Mouse (Mus musculus) stomach, embryonic 16.5 days (tissue): ENCODE measurements at regions not wholly inside any gene's neighbourhood (a gene's known extent, or its start where the extent isn't known, plus 50 kb on each side); places are given as distances from the start of the nearest gene placed in this dataset.
A peak's percentile ranks its signal among the peaks of the same experiment; 100 is the strongest.

Experiments
- ATAC-seq: fragments of 200-750 bp; cut with Nextera tagmentation; 2 replicates; pipeline ENCODE4 v1.8.0; 2017; ENCODE audit warnings: moderate number of reproducible peaks, moderate TSS enrichment; ENCODE audit not compliant: insufficient read depth, low FRiP score
- H3K27ac ChIP-seq: fragments of 300-500 bp; sonication (generic); 2 replicates; pipeline ENCODE4 v1.5.1; 2014; ENCODE audit warnings: low read length
- H3K27me3 ChIP-seq: fragments of 300-500 bp; sonication (generic); 2 replicates; pipeline ENCODE4 v1.6.1; 2014; ENCODE audit warnings: low read length, control low read depth, mixed read lengths; ENCODE audit not compliant: control insufficient read depth, insufficient read depth
- H3K36me3 ChIP-seq: fragments of 300-500 bp; sonication (generic); 2 replicates; pipeline ENCODE4 v1.6.1; 2014; ENCODE audit warnings: low read length; ENCODE audit not compliant: control insufficient read depth, insufficient read depth
- H3K4me1 ChIP-seq: fragments of 300-500 bp; sonication (generic); 2 replicates; pipeline ENCODE4 v1.6.1; 2014; ENCODE audit warnings: low read length, control low read depth, mixed read lengths; ENCODE audit not compliant: control insufficient read depth, insufficient read depth
- H3K4me2 ChIP-seq: fragments of 300-500 bp; sonication (generic); 2 replicates; pipeline ENCODE4 v1.6.1; 2014; ENCODE audit warnings: low read depth, low read length, mixed read lengths
- H3K4me3 ChIP-seq: fragments of 300-500 bp; sonication (generic); replicated peaks from 2 replicates; pipeline ENCODE4 v1.5.1; 2014; ENCODE audit warnings: mild to moderate bottlenecking, low read length
- H3K9ac ChIP-seq: fragments of 300-500 bp; sonication (generic); 2 replicates; pipeline ENCODE4 v1.6.1; 2014; ENCODE audit warnings: low read length
- H3K9me3 ChIP-seq: fragments of 300-500 bp; sonication (generic); replicated peaks from 2 replicates; pipeline ENCODE4 v1.6.1; 2016; ENCODE audit warnings: low read length, control low read depth; ENCODE audit not compliant: control insufficient read depth
- WGBS: fragments of 180-500 bp; shearing (Covaris S2); extraction: QIAGEN DNeasy Blood & Tissue Kit; methylation state at CpG from one replicate; pipeline ENCODE4 v1.1.7; 2014; 5-methylcytosine and 5-hydroxymethylcytosine counted together

DNA sequence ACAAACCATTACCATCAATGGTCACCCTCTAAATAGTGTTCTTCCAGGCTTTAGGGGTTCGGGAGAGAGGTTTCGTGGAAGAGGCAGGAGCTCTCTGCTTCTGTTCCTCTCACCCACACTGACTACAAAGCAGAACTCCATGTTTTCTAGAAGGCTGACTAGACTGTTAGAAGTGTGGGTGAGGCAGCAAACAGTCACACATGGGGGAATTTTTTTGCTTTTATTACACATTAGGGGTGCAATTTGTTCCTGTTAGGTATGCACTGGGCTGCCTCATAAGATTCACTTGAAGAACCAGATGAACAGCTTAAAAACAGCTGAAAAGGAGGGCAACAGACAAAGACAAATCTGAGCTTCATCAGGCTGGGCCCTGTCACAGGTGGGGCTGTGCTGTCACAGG is 124.5 kb upstream of the Syt13 start:
- 87% methylated on average over 2 of the region's 2 CpGs for WGBS
- Histone ChIP-seq H3K4me3 (no peak overlapping the region), H3K27me3 (no peaks in the 10 kb centered on the region), H3K9ac (no peak overlapping the region), H3K9me3 (no peaks in the 10 kb centered on the region), H3K36me3 (no peaks in the 10 kb centered on the region), H3K4me2 (no peak overlapping the region), H3K27ac (no peak overlapping the region), H3K4me1 (no peaks in the 10 kb centered on the region)
- no peak for ATAC-seq

DNA sequence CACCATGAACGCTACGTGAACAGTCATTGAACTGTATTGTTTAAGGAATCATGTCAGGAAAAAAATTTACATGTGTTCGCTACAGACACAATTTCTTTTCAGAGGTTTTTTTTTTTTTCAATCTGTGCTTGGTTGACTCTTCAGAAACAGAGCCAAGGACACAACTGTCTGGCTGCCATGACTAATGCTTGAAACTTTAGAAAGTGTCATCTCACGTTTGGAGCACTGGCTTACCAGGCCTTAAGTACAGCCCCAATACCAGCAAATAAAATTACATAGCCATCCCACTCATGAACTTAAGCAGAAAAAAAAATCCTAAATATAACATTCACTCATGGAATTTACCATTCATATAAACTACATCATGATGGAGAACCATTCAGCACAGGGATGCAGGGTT is 115.1 kb upstream of the Syt13 start:
- 68% methylated on average over 4 of the region's 4 CpGs for WGBS
- Histone ChIP-seq H3K27ac (no peak overlapping the region), H3K36me3 (no peaks in the 10 kb centered on the region), H3K4me3 (no peak overlapping the region), H3K4me2 (no peak overlapping the region), H3K9ac (no peak overlapping the region), H3K4me1 (no peaks in the 10 kb centered on the region), H3K9me3 (no peaks in the 10 kb centered on the region), H3K27me3 (no peaks in the 10 kb centered on the region)
- no peak for ATAC-seq

GRCm38 (mm10) chr2:92800667-92801066 is 114.2 kb upstream of the Syt13 start:
- H3K4me1 ChIP-seq = no peaks in the 10 kb centered on the region
- no peak overlapping the region for H3K9ac ChIP-seq
- no peak overlapping the region for H3K4me2 ChIP-seq
- no peaks in the 10 kb centered on the region for H3K36me3 ChIP-seq
- no peaks in the 10 kb centered on the region for H3K9me3 ChIP-seq
- no peak for ATAC-seq
- 61% methylated on average over 5 of the region's 5 CpGs for WGBS
- H3K4me3 ChIP-seq = no peak overlapping the region
- no peaks in the 10 kb centered on the region for H3K27me3 ChIP-seq
- no peak overlapping the region for H3K27ac ChIP-seq

DNA sequence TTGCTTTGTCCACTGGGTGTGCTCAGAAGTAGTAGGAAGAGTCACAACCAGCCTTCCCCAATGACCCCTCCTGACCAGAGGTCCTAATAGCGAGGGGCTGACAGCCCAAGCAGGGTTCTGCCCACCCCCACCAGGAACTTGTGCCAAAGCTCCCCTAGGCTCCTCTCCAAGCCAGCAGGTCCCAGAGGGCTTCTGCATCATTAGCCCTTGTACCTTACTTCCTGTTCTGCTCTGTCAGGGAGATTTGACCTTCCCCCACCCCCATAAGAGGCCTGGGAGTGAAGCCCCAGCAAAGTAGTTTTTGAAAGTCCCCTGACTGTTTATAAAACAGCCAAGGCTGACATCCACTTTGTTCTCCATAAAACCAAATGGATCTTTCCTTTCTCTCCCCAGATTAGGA is 110.0 kb upstream of the Syt13 start:
- no peak overlapping the region for H3K9ac ChIP-seq
- H3K4me3 ChIP-seq = no peak overlapping the region
- H3K36me3 ChIP-seq = no peaks in the 10 kb centered on the region
- no peaks in the 10 kb centered on the region for H3K9me3 ChIP-seq
- no peak overlapping the region for H3K27ac ChIP-seq
- WGBS = 73% methylated on average over 1 of the region's 1 CpGs
- H3K27me3 ChIP-seq = no peaks in the 10 kb centered on the region
- peak; percentile 25; the same call in 1 of the 2 replicates for ATAC-seq
- H3K4me1 ChIP-seq = 0 out of 2 replicates have a peak, but pooled peaks cover 3% of the 10 kb centered on the region
- no peak overlapping the region for H3K4me2 ChIP-seq

- Histone ChIP-seq H3K36me3 (no peaks in the 10 kb centered on the region), H3K4me3 (no peak overlapping the region), H3K9me3 (no peaks in the 10 kb centered on the region), H3K27me3 (no peaks in the 10 kb centered on the region), H3K4me2 (no peak overlapping the region), H3K27ac (no peak overlapping the region), H3K4me1 (0 out of 2 replicates have a peak, but pooled peaks cover 3% of the 10 kb centered on the region), H3K9ac (no peak overlapping the region)
- no peak for ATAC-seq
- WGBS = 36% methylated on average over 4 of the region's 4 CpGs
Measured at GRCm38 (mm10) chr2:92805761-92806160, 109.1 kb upstream of the Syt13 start.

- H3K36me3 ChIP-seq = no peaks in the 10 kb centered on the region
- H3K27me3 ChIP-seq = no peaks in the 10 kb centered on the region
- no peak for ATAC-seq
- H3K27ac ChIP-seq = no peak overlapping the region
- no peak overlapping the region for H3K9ac ChIP-seq
- H3K4me2 ChIP-seq = no peak overlapping the region
- 16% methylated on average over 7 of the region's 7 CpGs for WGBS
- 0 out of 2 replicates have a peak, but pooled peaks cover 3% of the 10 kb centered on the region for H3K4me1 ChIP-seq
- no peak overlapping the region for H3K4me3 ChIP-seq
- no peaks in the 10 kb centered on the region for H3K9me3 ChIP-seq
Measured at GRCm38 (mm10) chr2:92806481-92807195, 108.3 kb upstream of the Syt13 start.

DNA sequence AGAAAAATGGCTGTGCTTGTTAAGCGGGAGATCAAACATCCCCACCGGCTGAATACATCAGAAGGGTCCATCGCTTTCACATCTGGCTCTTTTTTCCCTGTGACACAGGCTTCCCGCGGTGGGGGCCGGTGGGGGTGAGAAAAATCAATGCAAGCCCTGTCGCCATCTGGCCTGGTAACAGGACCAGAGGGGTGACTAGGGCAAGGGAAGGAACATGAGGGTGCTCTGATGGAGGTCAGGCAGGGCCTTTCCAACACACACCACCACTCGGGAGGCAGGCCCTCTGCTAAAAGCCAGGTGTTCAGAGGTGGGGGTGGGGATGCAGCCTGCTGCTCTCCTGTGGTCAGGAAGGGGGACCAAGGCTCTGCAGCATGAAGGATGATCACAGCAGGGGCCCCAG is 107.5 kb upstream of the Syt13 start:
- 0 out of 2 replicates have a peak, but pooled peaks cover 3% of the 10 kb centered on the region for H3K4me1 ChIP-seq
- no peak for ATAC-seq
- H3K27ac ChIP-seq = no peak overlapping the region
- no peaks in the 10 kb centered on the region for H3K27me3 ChIP-seq
- no peak overlapping the region for H3K9ac ChIP-seq
- H3K9me3 ChIP-seq = no peaks in the 10 kb centered on the region
- 12% methylated on average over 8 of the region's 8 CpGs for WGBS
- H3K4me3 ChIP-seq = no peak overlapping the region
- H3K36me3 ChIP-seq = no peaks in the 10 kb centered on the region
- H3K4me2 ChIP-seq = no peak overlapping the region

DNA sequence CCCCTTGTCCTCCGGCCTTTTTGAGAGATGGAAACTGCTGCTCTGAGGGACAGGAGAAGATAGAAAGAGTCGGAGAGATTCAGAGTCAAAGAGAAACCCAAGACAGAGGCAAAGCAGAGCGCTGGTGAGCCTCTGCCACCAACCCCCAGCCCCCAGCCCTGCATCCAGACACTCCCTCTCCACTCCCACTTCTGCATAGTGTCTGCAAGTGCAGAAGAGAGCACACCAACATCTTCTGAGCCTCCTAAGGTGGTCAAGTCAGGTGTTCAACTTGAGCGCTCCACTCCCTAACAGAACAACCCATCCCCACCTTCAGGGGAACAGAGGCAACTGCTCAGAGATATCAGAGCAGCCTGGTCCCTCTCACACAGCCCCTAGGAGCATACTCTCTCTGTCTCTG is 106.8 kb upstream of the Syt13 start:
- no peak for ATAC-seq
- H3K27ac ChIP-seq = no peak overlapping the region
- no peaks in the 10 kb centered on the region for H3K27me3 ChIP-seq
- no peaks in the 10 kb centered on the region for H3K36me3 ChIP-seq
- no peak overlapping the region for H3K4me2 ChIP-seq
- H3K9me3 ChIP-seq = no peaks in the 10 kb centered on the region
- 0 out of 2 replicates have a peak, but pooled peaks cover 3% of the 10 kb centered on the region for H3K4me1 ChIP-seq
- WGBS = 72% methylated on average over 4 of the region's 4 CpGs
- no peak overlapping the region for H3K9ac ChIP-seq
- no peak overlapping the region for H3K4me3 ChIP-seq

- Histone ChIP-seq H3K27ac (no peak overlapping the region), H3K4me1 (0 out of 2 replicates have a peak, but pooled peaks cover 3% of the 10 kb centered on the region), H3K9me3 (no peaks in the 10 kb centered on the region), H3K27me3 (no peaks in the 10 kb centered on the region), H3K9ac (no peak overlapping the region), H3K36me3 (no peaks in the 10 kb centered on the region), H3K4me3 (no peak overlapping the region), H3K4me2 (no peak overlapping the region)
- 28% methylated on average over 3 of the region's 3 CpGs for WGBS
- ATAC-seq = no peak
Measured at GRCm38 (mm10) chr2:92809226-92809625, 105.7 kb upstream of the Syt13 start.
